Mouse (Mus musculus): ENCODE measurements around the gene Gm6096. TPM values are rescaled to one million over a fixed set of nuclear protein-coding genes. Genes with fewer than 3 reads are reported as not detected.

The Gm6096 gene
- polyA plus RNA-seq, 1 experiment: not detected

GRCm38 (mm10) chr7:34216474-34216873 lies 34.4 kb upstream of the Gm6096 start:
- no peak overlapping the region for H3K4me3 ChIP-seq (ENCODE audit: extremely low read depth, insufficient read depth, insufficient read length)
- H3K4me1 ChIP-seq (ENCODE audit: control insufficient read depth, insufficient read depth, insufficient read length): no peaks in the 10 kb centered on the region
- DNase-seq (ENCODE audit: low read depth in 1 of 2, low spot score in 2 of 2): no peak
- no peaks in the 10 kb centered on the region for H3K27me3 ChIP-seq (ENCODE audit: control insufficient read depth, insufficient read depth, low read length)
- H3K27ac ChIP-seq (ENCODE audit: insufficient read depth, low read length): no peak overlapping the region
- TF ChIP-seq POLR2A (IDR thresholded peaks at IDR 0.05; ENCODE audit: low read depth, low read length) (no peak), CTCF (IDR thresholded peaks at IDR 0.05; ENCODE audit: extremely low read depth, insufficient read depth, insufficient read length, insufficient replicate concordance) (no peak)
- peaks cover 55% of the 10 kb centered on the region for H3K36me3 ChIP-seq (ENCODE audit: control insufficient read depth, insufficient read depth, low read length)
- 87% methylated on average over 10 of the region's 10 CpGs for WGBS

- DNase-seq (ENCODE audit: low read depth in 1 of 2, low spot score in 2 of 2): no peak
- 76% methylated on average over 1 of the region's 1 CpGs for WGBS
- Histone ChIP-seq H3K4me3 (ENCODE audit: extremely low read depth, insufficient read depth, insufficient read length) (no peak overlapping the region), H3K36me3 (ENCODE audit: control insufficient read depth, insufficient read depth, low read length) (peaks cover 51% of the 10 kb centered on the region), H3K27ac (ENCODE audit: insufficient read depth, low read length) (no peak overlapping the region), H3K27me3 (ENCODE audit: control insufficient read depth, insufficient read depth, low read length) (no peaks in the 10 kb centered on the region), H3K4me1 (ENCODE audit: control insufficient read depth, insufficient read depth, insufficient read length) (no peaks in the 10 kb centered on the region)
- TF ChIP-seq POLR2A (IDR thresholded peaks at IDR 0.05; ENCODE audit: low read depth, low read length): no peak
- TF ChIP-seq CTCF (IDR thresholded peaks at IDR 0.05; ENCODE audit: extremely low read depth, insufficient read depth, insufficient read length, insufficient replicate concordance): no peak
Observed at GRCm38 (mm10) chr7:34218496-34218895, 32.3 kb upstream of the Gm6096 start.

- no peak overlapping the region for H3K27ac ChIP-seq (ENCODE audit: insufficient read depth, low read length)
- H3K36me3 ChIP-seq (ENCODE audit: control insufficient read depth, insufficient read depth, low read length): peaks cover 45% of the 10 kb centered on the region
- DNase-seq (ENCODE audit: low read depth in 1 of 2, low spot score in 2 of 2): no peak
- 93% methylated on average over 9 of the region's 9 CpGs for WGBS
- TF ChIP-seq CTCF (IDR thresholded peaks at IDR 0.05; ENCODE audit: extremely low read depth, insufficient read depth, insufficient read length, insufficient replicate concordance) (no peak), POLR2A (IDR thresholded peaks at IDR 0.05; ENCODE audit: low read depth, low read length) (no peak)
- H3K27me3 ChIP-seq (ENCODE audit: control insufficient read depth, insufficient read depth, low read length): no peaks in the 10 kb centered on the region
- H3K4me3 ChIP-seq (ENCODE audit: extremely low read depth, insufficient read depth, insufficient read length): no peak overlapping the region
- H3K4me1 ChIP-seq (ENCODE audit: control insufficient read depth, insufficient read depth, insufficient read length): no peaks in the 10 kb centered on the region
Observed at GRCm38 (mm10) chr7:34221594-34222250, 29.1 kb upstream of the Gm6096 start.

- no peak overlapping the region for H3K27ac ChIP-seq (ENCODE audit: insufficient read depth, low read length)
- no peaks in the 10 kb centered on the region for H3K4me1 ChIP-seq (ENCODE audit: control insufficient read depth, insufficient read depth, insufficient read length)
- 94% methylated on average over 10 of the region's 10 CpGs for WGBS
- DNase-seq (ENCODE audit: low read depth in 1 of 2, low spot score in 2 of 2): no peak
- TF ChIP-seq CTCF (IDR thresholded peaks at IDR 0.05; ENCODE audit: extremely low read depth, insufficient read depth, insufficient read length, insufficient replicate concordance) (no peak), POLR2A (IDR thresholded peaks at IDR 0.05; ENCODE audit: low read depth, low read length) (no peak)
- H3K27me3 ChIP-seq (ENCODE audit: control insufficient read depth, insufficient read depth, low read length): no peaks in the 10 kb centered on the region
- peaks cover 48% of the 10 kb centered on the region for H3K36me3 ChIP-seq (ENCODE audit: control insufficient read depth, insufficient read depth, low read length)
- H3K4me3 ChIP-seq (ENCODE audit: extremely low read depth, insufficient read depth, insufficient read length): no peak overlapping the region
Observed at GRCm38 (mm10) chr7:34222340-34222739, 28.5 kb upstream of the Gm6096 start.

- no peak for DNase-seq (ENCODE audit: low read depth in 1 of 2, low spot score in 2 of 2)
- no peak overlapping the region for H3K4me3 ChIP-seq (ENCODE audit: extremely low read depth, insufficient read depth, insufficient read length)
- no peak overlapping the region for H3K27ac ChIP-seq (ENCODE audit: insufficient read depth, low read length)
- 94% methylated on average over 6 of the region's 6 CpGs for WGBS
- TF ChIP-seq CTCF (IDR thresholded peaks at IDR 0.05; ENCODE audit: extremely low read depth, insufficient read depth, insufficient read length, insufficient replicate concordance) (no peak), POLR2A (IDR thresholded peaks at IDR 0.05; ENCODE audit: low read depth, low read length) (no peak)
- peaks cover 8% of the 10 kb centered on the region; the same call in 1 of the 2 replicates for H3K4me1 ChIP-seq (ENCODE audit: control insufficient read depth, insufficient read depth, insufficient read length)
- H3K36me3 ChIP-seq (ENCODE audit: control insufficient read depth, insufficient read depth, low read length): peaks cover 41% of the 10 kb centered on the region
- H3K27me3 ChIP-seq (ENCODE audit: control insufficient read depth, insufficient read depth, low read length): no peaks in the 10 kb centered on the region
Observed at GRCm38 (mm10) chr7:34224308-34224707, 26.5 kb upstream of the Gm6096 start.

- Histone ChIP-seq H3K27ac (ENCODE audit: insufficient read depth, low read length) (no peak overlapping the region), H3K27me3 (ENCODE audit: control insufficient read depth, insufficient read depth, low read length) (no peaks in the 10 kb centered on the region), H3K4me1 (ENCODE audit: control insufficient read depth, insufficient read depth, insufficient read length) (peaks cover 10% of the 10 kb centered on the region; the same call in 1 of the 2 replicates), H3K4me3 (ENCODE audit: extremely low read depth, insufficient read depth, insufficient read length) (no peak overlapping the region), H3K36me3 (ENCODE audit: control insufficient read depth, insufficient read depth, low read length) (peaks cover 29% of the 10 kb centered on the region)
- 80% methylated on average over 8 of the region's 8 CpGs for WGBS
- no peak for DNase-seq (ENCODE audit: low read depth in 1 of 2, low spot score in 2 of 2)
- TF ChIP-seq CTCF (IDR thresholded peaks at IDR 0.05; ENCODE audit: extremely low read depth, insufficient read depth, insufficient read length, insufficient replicate concordance): no peak
- TF ChIP-seq POLR2A (IDR thresholded peaks at IDR 0.05; ENCODE audit: low read depth, low read length): no peak
Observed at GRCm38 (mm10) chr7:34226086-34226485, 24.8 kb upstream of the Gm6096 start.

GRCm38 (mm10) chr7:34226846-34227245 lies 24.0 kb upstream of the Gm6096 start:
- Histone ChIP-seq H3K27ac (ENCODE audit: insufficient read depth, low read length) (no peak overlapping the region), H3K4me3 (ENCODE audit: extremely low read depth, insufficient read depth, insufficient read length) (no peak overlapping the region), H3K4me1 (ENCODE audit: control insufficient read depth, insufficient read depth, insufficient read length) (peaks cover 10% of the 10 kb centered on the region; the same call in 1 of the 2 replicates), H3K27me3 (ENCODE audit: control insufficient read depth, insufficient read depth, low read length) (no peaks in the 10 kb centered on the region), H3K36me3 (ENCODE audit: control insufficient read depth, insufficient read depth, low read length) (peaks cover 26% of the 10 kb centered on the region)
- TF ChIP-seq POLR2A (IDR thresholded peaks at IDR 0.05; ENCODE audit: low read depth, low read length): no peak
- no peak for TF ChIP-seq CTCF (IDR thresholded peaks at IDR 0.05; ENCODE audit: extremely low read depth, insufficient read depth, insufficient read length, insufficient replicate concordance)
- no peak for DNase-seq (ENCODE audit: low read depth in 1 of 2, low spot score in 2 of 2)
- WGBS: 87% methylated on average over 12 of the region's 12 CpGs
